Mouse (Mus musculus) thymus, postnatal 25 days (tissue): ENCODE data around the gene Rrbp1.

Experiments
- DNase-seq: peaks from one replicate; pipeline ENCODE4 v3.0.0; 2022

Gene Rrbp1

GRCm38 (mm10) chr2:144005166-144005955, 5.7 kb downstream of the Rrbp1 start:
- no peak for DNase-seq

- DNase-seq, result no peak
Measured at GRCm38 (mm10) chr2:144003544-144003943, 7.5 kb downstream of the Rrbp1 start.

GRCm38 (mm10) chr2:144002229-144002984, 8.7 kb downstream of the Rrbp1 start:
- DNase-seq, result no peak

GRCm38 (mm10) chr2:143992977-143993376, 18.1 kb downstream of the Rrbp1 start:
- no peak for DNase-seq

- DNase-seq, result no peak
Measured at GRCm38 (mm10) chr2:143991964-143992672, 18.9 kb downstream of the Rrbp1 start.

GRCm38 (mm10) chr2:143990997-143991396, 20.1 kb downstream of the Rrbp1 start:
- DNase-seq, result no peak

GRCm38 (mm10) chr2:143988016-143988415, 23.0 kb downstream of the Rrbp1 start:
- no peak for DNase-seq

GRCm38 (mm10) chr2:143987485-143987884, 23.6 kb downstream of the Rrbp1 start:
- DNase-seq, result no peak

- DNase-seq, result peak; percentile 14
Measured at GRCm38 (mm10) chr2:143983482-143983881, 27.6 kb downstream of the Rrbp1 start.

GRCm38 (mm10) chr2:143982901-143983300, 28.2 kb downstream of the Rrbp1 start:
- no peak for DNase-seq

GRCm38 (mm10) chr2:143982152-143982551, 28.9 kb downstream of the Rrbp1 start:
- DNase-seq, result no peak

- peak; percentile 78 for DNase-seq
Measured at GRCm38 (mm10) chr2:143980781-143981398, 30.2 kb downstream of the Rrbp1 start.

GRCm38 (mm10) chr2:143978444-143979147, 32.5 kb downstream of the Rrbp1 start:
- DNase-seq, result no peak

GRCm38 (mm10) chr2:143975146-143975649, 35.9 kb downstream of the Rrbp1 start:
- no peak for DNase-seq

GRCm38 (mm10) chr2:143973161-143973560, 37.9 kb downstream of the Rrbp1 start:
- no peak for DNase-seq

- DNase-seq, result no peak
Measured at GRCm38 (mm10) chr2:143971887-143972286, 39.2 kb downstream of the Rrbp1 start.

GRCm38 (mm10) chr2:143970841-143971240, 40.2 kb downstream of the Rrbp1 start:
- DNase-seq, result no peak

- DNase-seq, result no peak
Measured at GRCm38 (mm10) chr2:143969260-143969659, 41.8 kb downstream of the Rrbp1 start.

- DNase-seq, result no peak
Measured at GRCm38 (mm10) chr2:143963318-143963717, 47.7 kb downstream of the Rrbp1 start.

- no peak for DNase-seq
Measured at GRCm38 (mm10) chr2:143962192-143962591, 48.9 kb downstream of the Rrbp1 start.

- DNase-seq, result no peak
Measured at GRCm38 (mm10) chr2:143955746-143956145, 55.3 kb downstream of the Rrbp1 start.

- no peak for DNase-seq
Measured at GRCm38 (mm10) chr2:143955004-143955403, 56.1 kb downstream of the Rrbp1 start.
